Comparison of ENCODE assay signal across 27 mouse cellular contexts in genomic region chr6:51423466-51424122, GRCm38 (mm10). TPM values are rescaled to one million over a fixed set of nuclear protein-coding genes. Genes with fewer than 3 reads are reported as not detected.
"Had no signal": no experiment of that assay in that cellular context is flagged by ENCODE, and none has a peak within 500 bp of the region (broad histone marks: within the 10 kb centered on the region; RNA-seq: fewer than 3 reads in every experiment).

No protein-coding gene starts in this region.

- ATAC-seq: hindbrain, embryonic 16.5 days; inflammation-experienced regulatory T-cells, adult 6 months; intestine, embryonic 15.5 days; intestine, postnatal 0 days had no signal

- H3K4me2 ChIP-seq: heart, embryonic 12.5 days; hindbrain, embryonic 12.5 days; hindbrain, embryonic 14.5 days; intestine, embryonic 15.5 days; limb, embryonic 12.5 days; liver, embryonic 11.5 days had no signal

- H3K4me3 ChIP-seq: gastrocnemius, adult 2 months; heart, adult 2 months; heart, embryonic 10.5 days; heart, embryonic 12.5 days; hindbrain, embryonic 10.5 days; hindbrain, embryonic 12.5 days; intestine, embryonic 15.5 days; layer of hippocampus, adult 2 months; left cerebral cortex, adult 2 months; limb, embryonic 10.5 days; limb, embryonic 12.5 days had no signal

- H3K27ac ChIP-seq: gastrocnemius, adult 2 months; heart, adult 2 months; heart, embryonic 10.5 days; hindbrain, embryonic 10.5 days; hindbrain, embryonic 12.5 days; hindbrain, embryonic 14.5 days; intestine, embryonic 15.5 days; layer of hippocampus, adult 2 months; left cerebral cortex, adult 2 months; limb, embryonic 10.5 days; limb, embryonic 12.5 days had no signal

- H3K9ac ChIP-seq: heart, embryonic 12.5 days; hindbrain, embryonic 12.5 days; hindbrain, embryonic 14.5 days; intestine, embryonic 15.5 days; limb, embryonic 12.5 days had no signal

- H3K4me1 ChIP-seq: heart, embryonic 12.5 days; hindbrain, embryonic 10.5 days; hindbrain, embryonic 12.5 days; intestine, embryonic 15.5 days; limb, embryonic 10.5 days; limb, embryonic 12.5 days had no signal

- H3K9me3 ChIP-seq: heart, embryonic 10.5 days; hindbrain, embryonic 10.5 days; intestine, embryonic 15.5 days; limb, embryonic 10.5 days had no signal

- DNase-seq: gastrocnemius, adult 2 months; gastrocnemius, postnatal 10 days; gastrocnemius, postnatal 25 days; heart, adult 2 months; heart, postnatal 10 days; heart, postnatal 4 days; kidney, adult 18-20 months; kidney, adult 8-10 months; kidney, postnatal 10 days; kidney, postnatal 25 days; kidney, postnatal 4 days; liver had no signal

- H3K36me3 ChIP-seq: heart, embryonic 10.5 days; heart, embryonic 12.5 days; hindbrain, embryonic 10.5 days; hindbrain, embryonic 12.5 days; intestine, embryonic 15.5 days; limb, embryonic 10.5 days; limb, embryonic 12.5 days had no signal

- H3K27me3 ChIP-seq: heart, embryonic 12.5 days; hindbrain, embryonic 12.5 days; intestine, embryonic 15.5 days; limb, embryonic 12.5 days had no signal

RNA-seq across cellular contexts. Expression of gene Nfe2l3, which starts 8.9 kb away (rescaled TPM):
- total RNA-seq: gastrocnemius, adult 2 months; gastrocnemius, postnatal 25 days; granulocyte monocyte progenitor cell, adult 5-6 weeks had no signal
